Mouse (Mus musculus): ENCODE results near the gene Nanos2. TPM values are rescaled to one million over a fixed set of nuclear protein-coding genes. Genes with fewer than 3 reads are reported as not detected.

Gene Nanos2
- total RNA-seq (2022), result not detected

GRCm38 (mm10) chr7:18987100-18987499 lies at the start of gene Nanos2:
Gene Nanos2 (plus strand): TSS chr7:18987400.
- DNase-seq (ENCODE audit: low spot score in 2 of 2), result no peak

GRCm38 (mm10) chr7:18942376-18942775 lies 44.8 kb upstream of the Nanos2 start:
- no peak for DNase-seq (ENCODE audit: low spot score in 2 of 2)

DNA sequence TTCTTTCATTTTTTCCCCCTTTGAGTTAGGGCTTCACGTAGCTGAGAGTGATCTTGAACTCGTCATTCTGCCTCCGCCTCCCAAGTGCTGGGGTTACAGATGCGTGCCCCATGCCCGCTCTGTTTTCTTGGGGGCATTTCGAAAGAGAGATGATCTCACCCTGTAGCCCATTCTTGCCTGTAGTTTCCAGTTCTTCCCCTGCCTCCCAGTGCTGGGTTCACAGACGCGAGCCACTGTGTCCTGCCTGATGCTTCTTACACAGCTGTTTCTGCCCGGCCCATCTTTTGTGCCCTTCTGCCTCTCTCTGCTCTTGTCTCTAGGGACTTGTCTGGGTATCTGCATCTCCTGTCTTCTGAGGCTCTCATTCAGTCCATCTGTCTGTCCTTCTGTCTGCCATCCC lies 44.4 kb upstream of the Nanos2 start:
- DNase-seq (ENCODE audit: low spot score in 2 of 2), result no peak

DNA sequence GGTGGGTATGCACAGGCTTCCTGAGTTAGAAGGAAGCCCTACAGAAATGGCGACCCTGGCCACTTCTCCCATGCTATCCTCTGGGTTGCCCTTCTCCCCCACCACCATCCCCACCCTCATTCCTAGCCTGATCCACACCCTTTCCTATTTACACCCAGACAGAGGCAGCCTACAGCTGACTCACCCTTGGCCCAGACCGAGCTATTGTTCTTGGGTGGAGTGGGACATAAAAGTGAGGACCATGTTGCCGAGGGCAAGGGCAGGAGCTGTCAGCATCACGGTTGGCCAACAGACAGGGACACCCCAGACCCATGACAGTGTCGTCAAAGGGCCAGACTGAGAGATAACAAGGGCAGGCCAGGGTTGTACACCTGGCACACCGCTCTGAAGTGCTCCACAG lies 39.0 kb upstream of the Nanos2 start:
- no peak for DNase-seq (ENCODE audit: low spot score in 2 of 2)

DNA sequence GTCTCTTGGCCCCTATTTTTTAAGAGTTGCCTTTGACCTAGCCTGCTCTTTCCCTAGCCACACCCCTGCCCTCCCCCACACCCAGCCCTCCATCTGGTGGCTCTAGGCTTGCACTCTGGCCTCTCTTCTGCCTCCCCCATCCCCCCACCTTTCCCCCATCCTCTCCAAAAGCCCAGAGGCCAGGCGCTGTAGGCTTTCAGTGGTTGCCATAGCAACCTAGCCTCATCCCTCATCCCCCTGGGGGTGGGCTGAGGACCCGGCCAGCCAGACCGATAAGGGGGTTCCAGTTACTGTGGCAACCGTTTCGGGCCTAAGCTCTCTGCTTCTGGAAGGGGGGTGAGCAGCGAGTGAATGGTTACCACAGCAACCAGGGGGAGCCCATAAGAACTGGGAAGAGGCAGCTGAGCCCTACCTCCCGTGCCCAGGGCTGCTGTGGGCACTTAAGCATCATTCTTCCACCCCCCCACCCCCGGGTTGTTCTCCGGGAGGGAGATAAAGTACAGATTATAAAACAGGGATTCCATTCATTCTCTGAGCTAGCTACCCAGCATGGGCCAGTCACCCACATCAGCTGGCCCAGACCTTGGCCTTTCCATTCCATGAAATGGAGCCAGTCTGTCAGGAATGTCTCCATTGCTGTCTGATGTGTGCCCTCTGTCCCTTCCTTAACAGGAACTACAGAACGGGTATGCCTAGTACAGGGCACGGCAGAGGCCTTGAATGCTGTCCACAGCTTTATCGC lies 37.2 kb upstream of the Nanos2 start:
- DNase-seq (ENCODE audit: low spot score in 2 of 2), result no peak

- no peak for DNase-seq (ENCODE audit: low spot score in 2 of 2)
Measured at GRCm38 (mm10) chr7:18950523-18951315, 36.5 kb upstream of the Nanos2 start.

GRCm38 (mm10) chr7:18951397-18951796 lies 35.8 kb upstream of the Nanos2 start:
- no peak for DNase-seq (ENCODE audit: low spot score in 2 of 2)

- DNase-seq (ENCODE audit: low spot score in 2 of 2), result peak; percentile 13 to 32
Measured at GRCm38 (mm10) chr7:18957569-18958383, 29.4 kb upstream of the Nanos2 start.

DNA sequence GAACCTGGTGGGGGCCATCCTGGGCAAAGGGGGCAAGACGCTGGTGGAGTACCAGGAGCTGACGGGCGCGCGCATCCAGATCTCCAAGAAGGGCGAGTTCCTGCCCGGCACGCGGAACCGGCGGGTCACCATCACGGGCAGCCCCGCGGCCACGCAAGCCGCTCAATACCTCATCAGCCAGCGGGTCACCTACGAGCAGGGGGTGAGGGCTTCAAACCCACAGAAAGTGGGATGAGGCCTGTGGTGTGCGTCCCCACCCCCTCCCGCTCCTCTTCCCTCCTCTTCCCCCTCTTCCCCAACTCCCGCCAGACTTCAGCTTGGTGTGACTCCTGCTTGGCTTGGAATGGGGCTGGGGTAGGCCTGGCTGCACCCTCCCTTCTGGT lies 28.8 kb upstream of the Nanos2 start:
- DNase-seq (ENCODE audit: low spot score in 2 of 2), result no peak

DNA sequence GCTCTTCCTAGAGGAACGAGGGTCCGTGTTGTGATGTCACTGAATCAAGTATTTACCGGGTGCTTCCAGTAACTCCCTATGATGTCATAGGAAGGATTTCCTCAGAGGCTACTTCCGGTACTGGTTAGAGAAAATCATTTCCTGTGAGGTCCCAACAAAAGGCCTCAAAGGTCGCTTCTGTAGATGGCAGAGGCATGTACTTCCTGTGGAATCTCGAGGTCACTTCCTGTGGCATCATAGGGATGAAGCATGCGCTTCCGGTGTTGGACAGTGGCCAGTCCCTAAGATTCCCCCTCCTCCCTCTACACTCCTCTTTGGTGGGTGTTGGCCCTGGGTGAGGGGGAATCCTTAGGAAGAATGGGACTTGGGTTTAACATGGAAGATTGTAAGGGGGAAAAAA lies 27.8 kb upstream of the Nanos2 start:
- DNase-seq (ENCODE audit: low spot score in 2 of 2), result no peak

DNA sequence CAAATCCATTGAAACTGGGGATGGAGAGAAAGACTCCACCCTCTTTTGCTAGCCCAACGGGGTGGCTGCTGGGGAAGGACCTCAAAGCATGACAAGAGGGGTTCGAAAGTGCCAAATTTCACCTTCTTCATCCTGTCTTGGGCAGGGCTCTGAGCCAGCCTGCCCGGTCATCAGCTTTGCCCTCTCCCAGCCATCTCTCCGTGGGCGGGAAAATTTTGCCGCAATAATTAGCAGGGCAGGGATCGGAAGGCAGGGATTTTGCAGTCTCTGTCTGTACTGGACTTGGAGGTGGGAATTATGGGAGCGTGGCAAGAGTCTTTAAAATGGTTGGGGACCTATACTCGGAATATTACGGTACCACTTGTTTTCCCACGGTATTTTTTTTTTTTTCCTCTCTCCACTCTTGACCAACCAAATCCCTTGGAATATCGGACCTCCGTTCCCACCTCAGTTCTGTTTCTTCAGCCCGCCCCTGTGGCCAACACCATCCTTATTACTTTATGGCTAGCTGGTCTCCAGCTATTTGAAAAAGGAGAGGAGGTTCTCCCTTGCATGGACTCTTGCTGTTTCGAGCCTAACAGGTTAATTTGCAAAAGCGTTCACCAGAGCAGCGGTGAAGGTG lies 24.9 kb upstream of the Nanos2 start:
- no peak for DNase-seq (ENCODE audit: low spot score in 2 of 2)

- no peak for DNase-seq (ENCODE audit: low spot score in 2 of 2)
Measured at GRCm38 (mm10) chr7:18962795-18963194, 24.4 kb upstream of the Nanos2 start.

DNA sequence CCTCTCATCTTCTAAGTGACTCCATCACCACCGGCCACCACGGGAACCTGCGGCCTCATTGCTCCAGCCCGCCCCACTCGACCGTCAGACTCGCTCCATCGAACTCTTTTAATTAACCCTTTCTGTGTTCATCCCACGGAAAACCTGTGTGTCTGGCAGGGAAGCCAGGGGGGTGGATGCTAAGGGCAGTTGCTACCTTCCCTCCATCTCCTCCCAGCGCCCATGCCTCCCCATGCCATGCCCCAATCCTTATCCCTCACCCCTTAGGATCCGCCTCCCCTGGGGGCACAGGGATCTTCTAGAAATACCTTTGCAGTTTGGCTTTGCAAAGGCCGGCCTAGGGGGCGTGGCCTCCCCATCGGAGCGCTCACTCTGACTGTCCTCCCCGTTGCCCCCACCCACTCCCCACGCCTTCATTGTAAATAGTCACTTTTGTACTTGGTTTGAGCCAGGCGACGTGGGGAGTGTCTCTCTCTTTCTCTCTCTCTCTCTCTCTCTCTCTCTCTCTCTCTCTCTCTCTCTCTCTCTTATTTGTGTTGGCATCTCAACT lies 23.8 kb upstream of the Nanos2 start:
- no peak for DNase-seq (ENCODE audit: low spot score in 2 of 2)

DNA sequence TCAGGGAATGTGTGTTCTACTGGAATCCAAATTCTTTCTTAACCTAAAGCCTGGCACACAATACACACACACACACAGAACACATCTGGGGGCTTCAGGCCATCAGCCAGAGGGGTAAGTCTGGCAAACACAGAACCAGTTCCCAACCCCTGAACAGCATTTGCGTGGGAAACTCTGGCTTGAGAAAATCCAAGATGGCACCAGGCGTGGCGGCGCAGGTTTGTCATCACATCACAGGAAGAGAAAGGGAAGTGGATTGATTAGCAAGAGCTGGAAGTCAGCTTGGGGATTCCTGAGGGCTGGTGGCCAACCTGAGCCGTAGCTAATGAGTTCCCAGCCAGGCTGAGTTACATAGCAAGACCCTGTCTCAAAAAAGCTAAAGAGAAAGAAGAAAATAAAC lies 21.9 kb upstream of the Nanos2 start:
- no peak for DNase-seq (ENCODE audit: low spot score in 2 of 2)

- no peak for DNase-seq (ENCODE audit: low spot score in 2 of 2)
Measured at GRCm38 (mm10) chr7:18967603-18968002, 19.6 kb upstream of the Nanos2 start.

GRCm38 (mm10) chr7:18970956-18971355 lies 16.2 kb upstream of the Nanos2 start:
- DNase-seq (ENCODE audit: low spot score in 2 of 2), result no peak

GRCm38 (mm10) chr7:18978381-18978780 lies 8.8 kb upstream of the Nanos2 start:
- no peak for DNase-seq (ENCODE audit: low spot score in 2 of 2)

DNA sequence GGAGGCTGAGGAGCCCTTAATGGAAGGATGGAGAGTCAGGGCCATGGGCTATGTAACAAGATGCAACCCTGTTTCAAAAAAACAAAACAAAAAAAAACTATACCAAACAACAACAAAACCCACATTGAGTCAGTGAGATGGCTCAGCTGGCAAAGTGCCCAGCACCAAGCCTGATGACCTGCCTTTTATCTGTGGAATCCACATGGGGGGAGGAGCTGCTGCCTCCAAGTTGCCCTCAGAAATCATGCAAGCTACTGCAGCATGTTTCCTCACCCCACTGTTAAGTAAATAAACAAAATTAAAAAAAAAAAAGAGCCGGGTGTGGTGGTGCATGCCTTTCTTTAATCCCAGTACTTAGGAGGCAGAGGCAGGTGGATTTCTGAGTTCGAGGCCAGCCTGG lies 697 bp upstream of the Nanos2 start:
- DNase-seq (ENCODE audit: low spot score in 2 of 2), result no peak

DNA sequence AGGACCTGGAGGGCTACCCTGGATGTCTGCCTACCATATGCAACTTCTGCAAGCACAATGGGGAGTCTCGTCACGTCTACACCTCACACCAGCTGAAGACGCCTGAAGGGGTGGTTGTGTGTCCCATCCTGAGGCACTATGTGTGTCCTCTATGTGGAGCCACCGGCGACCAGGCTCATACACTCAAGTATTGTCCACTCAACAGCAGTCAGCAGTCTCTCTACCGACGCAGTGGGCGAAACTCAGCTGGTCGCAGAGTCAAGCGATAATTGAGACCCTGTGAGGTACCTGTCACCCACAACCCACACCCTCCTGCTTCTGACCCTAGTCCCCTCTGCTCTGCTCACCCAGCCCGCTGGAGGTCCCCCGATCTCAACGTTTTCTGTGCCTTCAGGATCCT lies 547 bp downstream of the Nanos2 start:
- no peak for DNase-seq (ENCODE audit: low spot score in 2 of 2)

DNA sequence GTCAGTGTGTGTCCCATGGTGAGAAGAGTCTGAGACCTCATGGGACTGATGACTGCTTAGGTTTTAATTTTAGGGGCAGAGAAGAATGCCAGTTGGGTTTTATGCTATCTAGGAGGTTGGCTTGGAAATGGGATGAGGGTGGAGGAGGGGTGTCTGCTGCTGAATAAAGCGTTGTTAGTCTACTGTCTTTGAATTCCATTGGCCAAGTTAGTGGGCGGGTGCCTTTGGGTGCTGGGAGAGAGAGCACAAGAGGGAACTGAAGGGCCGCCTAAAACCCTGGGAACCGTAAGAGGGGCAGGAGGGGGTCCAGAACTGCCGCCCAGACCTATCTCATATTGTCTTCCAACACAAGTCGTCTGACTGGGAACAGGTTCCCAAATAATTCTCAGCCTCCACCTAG lies 1.6 kb downstream of the Nanos2 start:
- DNase-seq (ENCODE audit: low spot score in 2 of 2), result no peak

DNA sequence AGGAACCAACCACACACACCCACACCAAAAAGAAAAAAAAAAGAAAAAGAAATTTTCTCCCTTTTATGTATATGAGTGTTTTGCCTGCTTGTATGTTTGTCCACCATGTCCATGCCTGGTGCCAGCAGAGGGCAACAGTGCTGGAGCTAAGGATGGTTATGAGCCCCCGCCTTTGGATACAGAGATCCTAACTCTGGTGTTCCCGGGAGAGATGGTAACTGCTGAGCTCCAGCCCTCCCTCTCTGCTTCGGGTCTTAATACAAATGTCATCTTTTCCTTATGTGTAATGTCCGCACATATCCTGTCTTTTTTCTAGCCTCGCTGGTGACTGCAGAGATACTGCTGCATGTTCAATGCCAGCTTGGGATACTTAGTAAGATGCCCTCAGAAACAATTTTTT lies 2.8 kb downstream of the Nanos2 start:
- DNase-seq (ENCODE audit: low spot score in 2 of 2), result no peak
